In genomic region chr10:53410831-53411230, GRCm38 (mm10) we compare ENCODE assay signal across 23 mouse cellular contexts.
"Had no signal": no experiment of that assay in that cellular context is flagged by ENCODE, and none has a peak within 500 bp of the region (broad histone marks: within the 10 kb centered on the region; RNA-seq: fewer than 3 reads in every experiment).

No protein-coding gene starts in this region.

- H3K4me2 ChIP-seq: limb, embryonic 13.5 days; liver, embryonic 12.5 days; liver, embryonic 15.5 days; midbrain, embryonic 12.5 days; midbrain, embryonic 15.5 days; neural tube, embryonic 12.5 days; neural tube, embryonic 15.5 days had no signal

- H3K27ac ChIP-seq: layer of hippocampus, adult 2 months; limb, embryonic 10.5 days; limb, embryonic 13.5 days; liver, embryonic 12.5 days; liver, embryonic 15.5 days; midbrain, embryonic 12.5 days; midbrain, embryonic 15.5 days; neural tube, embryonic 12.5 days; neural tube, embryonic 15.5 days; stomach, postnatal 0 days had no signal

- DNase-seq: kidney, adult 18-20 months; kidney, adult 9 months; kidney, postnatal 25 days; layer of hippocampus, adult 9-11 months; liver; lung, adult 18-20 months; lung, postnatal 4 days; right cerebral cortex, adult 18-20 months; right cerebral cortex, postnatal 14 days; right cerebral cortex, postnatal 4 days; thymus, adult 2 months; thymus, postnatal 25 days had no signal

- H3K36me3 ChIP-seq: limb, embryonic 10.5 days; limb, embryonic 13.5 days; liver, embryonic 12.5 days; liver, embryonic 15.5 days; midbrain, embryonic 12.5 days; midbrain, embryonic 15.5 days; neural tube, embryonic 12.5 days; neural tube, embryonic 15.5 days had no signal

- H3K4me3 ChIP-seq: layer of hippocampus, adult 2 months; limb, embryonic 10.5 days; limb, embryonic 13.5 days; liver, embryonic 12.5 days; liver, embryonic 15.5 days; midbrain, embryonic 12.5 days; midbrain, embryonic 15.5 days; neural tube, embryonic 12.5 days; neural tube, embryonic 15.5 days had no signal

- ATAC-seq: liver, embryonic 12.5 days; lung, postnatal 0 days; midbrain, embryonic 15.5 days had no signal

- H3K27me3 ChIP-seq: limb, embryonic 13.5 days; liver, embryonic 12.5 days; liver, embryonic 15.5 days; midbrain, embryonic 12.5 days; midbrain, embryonic 15.5 days; neural tube, embryonic 12.5 days; neural tube, embryonic 15.5 days had no signal

- H3K4me1 ChIP-seq: liver, embryonic 12.5 days; liver, embryonic 15.5 days; neural tube, embryonic 15.5 days had no signal

- H3K9me3 ChIP-seq: limb, embryonic 10.5 days; limb, embryonic 13.5 days; liver, embryonic 12.5 days; liver, embryonic 15.5 days; midbrain, embryonic 12.5 days; midbrain, embryonic 15.5 days; neural tube, embryonic 12.5 days; neural tube, embryonic 15.5 days had no signal

- H3K9ac ChIP-seq: limb, embryonic 13.5 days; liver, embryonic 12.5 days; liver, embryonic 15.5 days; midbrain, embryonic 12.5 days; midbrain, embryonic 15.5 days; neural tube, embryonic 12.5 days; neural tube, embryonic 15.5 days had no signal
